In the genomic region with DNA sequence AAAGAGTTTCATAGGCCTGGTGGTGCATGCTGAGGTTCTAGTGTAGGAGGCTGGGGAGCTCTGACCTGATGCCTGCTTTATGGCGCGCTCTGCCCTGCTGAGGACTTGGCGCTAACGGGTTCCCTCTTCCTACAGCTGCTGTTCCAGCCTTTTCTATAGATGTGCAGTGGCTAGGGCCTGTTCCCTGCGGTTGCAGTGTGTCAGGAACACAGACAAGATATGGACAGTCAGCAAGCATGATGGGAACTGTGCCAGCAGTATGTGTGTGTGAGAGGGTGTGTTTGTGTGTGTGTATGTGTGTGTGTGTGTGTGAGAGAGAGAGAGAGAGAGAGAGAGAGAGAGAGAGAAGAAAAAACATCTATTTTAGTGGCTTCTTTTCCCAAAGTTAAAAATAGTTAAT, we compare ENCODE assay signal across 12 mouse cellular contexts. TPM values are rescaled to one million over a fixed set of nuclear protein-coding genes. Genes with fewer than 3 reads are reported as not detected.
A peak's percentile ranks its signal among the peaks of the same experiment; 100 is the strongest.
DNase-seq lines count a peak whose midpoint lies in the region; ATAC-seq lines count a peak whose summit lies in the region.
"Had no signal": no experiment of that assay in that cellular context is flagged by ENCODE, and none has a peak within 500 bp of the region (broad histone marks: within the 10 kb centered on the region; RNA-seq: fewer than 3 reads in every experiment).

No protein-coding gene starts in this region.

- 83% methylated on average over 5 of the region's 5 CpGs for WGBS in forebrain, embryonic 15.5 days
- WGBS in forebrain, embryonic 10.5 days, result 93% methylated on average over 5 of the region's 5 CpGs
- 83% methylated on average over 5 of the region's 5 CpGs for WGBS in kidney, embryonic 16.5 days
- 65% methylated on average over 5 of the region's 5 CpGs for WGBS in intestine, embryonic 16.5 days

- no peaks in the 10 kb centered on the region for H3K36me3 ChIP-seq in forebrain, embryonic 15.5 days
- H3K36me3 ChIP-seq in forebrain, embryonic 10.5 days (replicated peaks), result peaks cover 2% of the 10 kb centered on the region; the same call in 1 of the 2 replicates
- no peaks in the 10 kb centered on the region for H3K36me3 ChIP-seq in kidney, embryonic 16.5 days (ENCODE audit: insufficient read depth, low read length)
- no peaks in the 10 kb centered on the region for H3K36me3 ChIP-seq in intestine, embryonic 16.5 days (ENCODE audit: control insufficient read depth, insufficient read depth, low read length)
- H3K36me3 ChIP-seq: hindbrain, embryonic 13.5 days had no signal

- no peaks in the 10 kb centered on the region for H3K9me3 ChIP-seq in forebrain, embryonic 15.5 days
- no peaks in the 10 kb centered on the region for H3K9me3 ChIP-seq in forebrain, embryonic 10.5 days
- no peaks in the 10 kb centered on the region for H3K9me3 ChIP-seq in kidney, embryonic 16.5 days (ENCODE audit: low read length)
- H3K9me3 ChIP-seq in intestine, embryonic 16.5 days (ENCODE audit: control insufficient read depth, low read length), result no peaks in the 10 kb centered on the region
- H3K9me3 ChIP-seq: G1E; hindbrain, embryonic 13.5 days had no signal

- H3K4me1 ChIP-seq in forebrain, embryonic 15.5 days, result peaks cover 27% of the 10 kb centered on the region
- peaks cover 15% of the 10 kb centered on the region for H3K4me1 ChIP-seq in forebrain, embryonic 10.5 days
- peaks cover 29% of the 10 kb centered on the region for H3K4me1 ChIP-seq in kidney, embryonic 16.5 days (ENCODE audit: insufficient read depth, low read length)
- peaks cover 47% of the 10 kb centered on the region for H3K4me1 ChIP-seq in intestine, embryonic 16.5 days (ENCODE audit: control insufficient read depth, insufficient read depth, low read length)

- no peak overlapping the region for H3K4me3 ChIP-seq in forebrain, embryonic 15.5 days
- H3K4me3 ChIP-seq in forebrain, embryonic 10.5 days, result no peak overlapping the region
- H3K4me3 ChIP-seq in kidney, embryonic 16.5 days (ENCODE audit: low read length), result no peak overlapping the region
- H3K4me3 ChIP-seq in intestine, embryonic 16.5 days (ENCODE audit: low read length), result no peak overlapping the region
- H3K4me3 ChIP-seq: hindbrain, embryonic 13.5 days had no signal

- no peak overlapping the region for H3K9ac ChIP-seq in forebrain, embryonic 15.5 days (replicated peaks)
- H3K9ac ChIP-seq in kidney, embryonic 16.5 days (replicated peaks; ENCODE audit: low read length), result no peak overlapping the region
- H3K9ac ChIP-seq in intestine, embryonic 16.5 days (ENCODE audit: low read depth, low read length), result no peak overlapping the region
- H3K9ac ChIP-seq: hindbrain, embryonic 13.5 days; liver, embryonic 14.5 days had no signal

- ATAC-seq in forebrain, embryonic 15.5 days (replicated peaks), result no peak
- ATAC-seq in kidney, embryonic 16.5 days (ENCODE audit: low FRiP score, low TSS enrichment), result no peak
- ATAC-seq in intestine, embryonic 16.5 days, result no peak

- no peak for DNase-seq in forebrain, embryonic 10.5 days (ENCODE audit: extremely low spot score, low spot score)
- no peak for DNase-seq in kidney, postnatal 25 days
- DNase-seq in NIH3T3 (ENCODE audit: low read depth) (peak; percentile 40), adipocyte (ENCODE audit: low spot score) (no peak)
- no peak for DNase-seq in cerebellum, postnatal 4 days (ENCODE audit: low spot score in 2 of 2)
- DNase-seq: thymus, postnatal 36 days had no signal

- H3K27ac ChIP-seq in forebrain, embryonic 15.5 days (replicated peaks), result peak overlapping the region; percentile 50; the same call in 1 of the 2 replicates
- H3K27ac ChIP-seq in forebrain, embryonic 10.5 days, result no peak overlapping the region
- peak overlapping the region; percentile 14; the same call in 1 of the 2 replicates for H3K27ac ChIP-seq in kidney, embryonic 16.5 days (ENCODE audit: low read length)
- H3K27ac ChIP-seq in intestine, embryonic 16.5 days (ENCODE audit: low read length), result peak overlapping the region; percentile 43
- H3K27ac ChIP-seq: hindbrain, embryonic 13.5 days; liver, embryonic 14.5 days had no signal

- no peak overlapping the region for H3K4me2 ChIP-seq in forebrain, embryonic 15.5 days (replicated peaks)
- H3K4me2 ChIP-seq in kidney, embryonic 16.5 days (replicated peaks; ENCODE audit: low read depth, low read length), result no peak overlapping the region
- H3K4me2 ChIP-seq in intestine, embryonic 16.5 days (ENCODE audit: low read depth, low read length), result no peak overlapping the region
- H3K4me2 ChIP-seq: hindbrain, embryonic 13.5 days had no signal

- no peaks in the 10 kb centered on the region for H3K27me3 ChIP-seq in forebrain, embryonic 15.5 days
- H3K27me3 ChIP-seq in forebrain, embryonic 10.5 days (ENCODE audit: poor library complexity, severe bottlenecking), result no peaks in the 10 kb centered on the region
- no peaks in the 10 kb centered on the region for H3K27me3 ChIP-seq in kidney, embryonic 16.5 days (ENCODE audit: insufficient read depth, low read length)
- H3K27me3 ChIP-seq in intestine, embryonic 16.5 days (replicated peaks; ENCODE audit: control insufficient read depth, insufficient read depth, low read length), result no peaks in the 10 kb centered on the region
- H3K27me3 ChIP-seq: hindbrain, embryonic 13.5 days had no signal

RNA-seq across cellular contexts. Expression of a gene that starts 29.4 kb away (rescaled TPM):
- 71.7 and 73.2 TPM in 2 replicates for polyA plus RNA-seq in forebrain, embryonic 15.5 days (2015; fragmentation: Nextera tagmentation; extraction: Ambion mirVana)
- polyA plus RNA-seq in forebrain, embryonic 10.5 days (2016; fragmentation: Nextera tagmentation; extraction: Ambion mirVana), result 91.4 and 92.6 TPM in 2 replicates
- polyA plus RNA-seq in kidney, embryonic 16.5 days (2015; fragmentation: Nextera tagmentation; extraction: Ambion mirVana), result 59.9 and 72.7 TPM in 2 replicates
- 41.5 and 51.6 TPM in 2 replicates for polyA plus RNA-seq in intestine, embryonic 16.5 days (2015; fragmentation: Nextera tagmentation; extraction: Ambion mirVana)

RNA-seq across cellular contexts. Expression of a gene that starts 29.9 kb away (rescaled TPM):
- polyA plus RNA-seq in forebrain, embryonic 15.5 days (2015; fragmentation: Nextera tagmentation; extraction: Ambion mirVana), result 35.3 and 38.6 TPM in 2 replicates
- 21.0 and 21.4 TPM in 2 replicates for polyA plus RNA-seq in forebrain, embryonic 10.5 days (2016; fragmentation: Nextera tagmentation; extraction: Ambion mirVana)
- polyA plus RNA-seq in kidney, embryonic 16.5 days (2015; fragmentation: Nextera tagmentation; extraction: Ambion mirVana), result 14.5 and 15.0 TPM in 2 replicates
- polyA plus RNA-seq in intestine, embryonic 16.5 days (2015; fragmentation: Nextera tagmentation; extraction: Ambion mirVana), result 10.0 and 11.4 TPM in 2 replicates
